Mouse (Mus musculus): ENCODE measurements around the gene Sorcs1.

Gene Sorcs1

DNA sequence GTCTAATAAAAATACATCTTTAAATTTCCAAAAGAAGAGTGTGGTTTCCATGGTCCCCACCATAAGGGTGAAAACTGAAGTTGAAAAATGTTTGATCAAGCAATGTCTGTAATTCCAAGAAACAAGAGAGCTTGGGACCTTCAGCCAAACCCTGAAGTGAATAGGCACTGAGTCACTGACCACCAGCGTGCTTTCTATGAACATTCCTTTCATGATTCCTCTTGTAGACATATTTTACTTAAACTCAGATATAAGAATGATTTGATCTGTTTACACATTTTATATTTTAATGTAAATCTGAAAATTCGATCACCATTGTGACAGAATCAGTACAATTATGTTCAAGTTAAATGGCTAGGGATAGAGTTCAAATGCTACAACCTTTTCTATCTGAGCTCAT, 112.1 kb downstream of the Sorcs1 start:
- no peak for DNase-seq (ENCODE audit: low read depth, low spot score)

DNA sequence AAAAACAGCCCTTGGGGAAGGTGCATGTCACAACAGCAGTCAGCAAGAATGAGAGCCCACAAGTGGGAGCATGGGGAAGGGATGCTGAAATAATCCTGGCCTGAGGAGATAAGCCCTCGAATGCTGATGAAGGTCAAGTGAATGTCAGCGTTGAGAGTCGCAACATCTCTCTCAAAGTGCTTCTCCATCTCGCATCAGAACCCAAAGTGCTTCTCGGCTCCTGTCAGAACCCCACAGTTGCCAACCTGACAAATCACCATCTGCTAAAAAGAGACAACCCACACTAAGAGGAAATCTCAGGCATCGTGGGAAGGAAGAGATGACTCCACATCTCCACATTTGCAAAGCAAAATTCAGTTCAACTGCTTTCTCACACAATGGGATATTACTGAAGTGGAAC, 119.7 kb downstream of the Sorcs1 start:
- no peak for DNase-seq (ENCODE audit: low read depth, low spot score)

DNA sequence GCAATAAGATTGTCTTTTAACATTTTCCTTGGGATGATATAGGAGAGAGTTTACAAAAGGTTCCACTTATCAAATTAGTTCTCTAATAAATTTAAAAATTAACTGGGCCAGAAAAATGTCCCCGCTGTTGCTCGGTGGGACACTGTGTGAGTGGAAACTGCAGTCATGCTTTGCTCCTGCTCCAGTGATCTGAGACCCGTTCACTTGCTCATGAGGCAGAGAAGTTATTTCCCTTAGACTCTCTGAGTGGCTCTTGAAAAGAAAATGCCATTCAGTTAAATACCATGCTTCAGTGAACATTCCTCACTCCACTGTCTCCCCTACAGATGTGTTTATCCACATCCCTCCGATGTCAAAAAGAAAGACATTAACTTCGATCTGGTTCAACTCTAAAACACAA, 144.4 kb downstream of the Sorcs1 start:
- DNase-seq (ENCODE audit: low read depth, low spot score) = no peak

- DNase-seq (ENCODE audit: low read depth, low spot score) = no peak
Observed at GRCm38 (mm10) chr19:50527835-50528234, 150.6 kb downstream of the Sorcs1 start.

GRCm38 (mm10) chr19:50526094-50526493, 152.4 kb downstream of the Sorcs1 start:
- DNase-seq (ENCODE audit: low read depth, low spot score) = no peak

DNA sequence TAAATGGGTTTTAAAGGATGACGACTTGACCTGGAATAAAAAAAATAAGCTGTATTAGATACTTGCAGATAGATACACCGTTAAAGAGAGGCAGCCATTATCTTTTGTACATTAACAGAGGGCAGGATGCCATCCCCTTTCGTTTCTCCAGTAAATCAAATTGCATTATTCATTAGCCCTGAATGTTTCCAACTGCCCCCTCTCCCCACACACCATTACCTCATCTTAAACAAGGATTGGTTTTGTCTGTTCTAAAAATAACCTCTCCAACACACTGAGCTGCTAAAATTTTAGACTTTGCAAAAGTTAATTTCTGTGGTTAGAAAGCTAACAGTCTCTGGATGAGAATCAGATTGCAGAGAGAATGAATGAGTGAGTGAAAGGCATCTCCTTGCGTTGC, 156.5 kb downstream of the Sorcs1 start:
- DNase-seq (ENCODE audit: low read depth, low spot score) = no peak

- no peak for DNase-seq (ENCODE audit: low read depth, low spot score)
Observed at GRCm38 (mm10) chr19:50515059-50515673, 163.3 kb downstream of the Sorcs1 start.

DNA sequence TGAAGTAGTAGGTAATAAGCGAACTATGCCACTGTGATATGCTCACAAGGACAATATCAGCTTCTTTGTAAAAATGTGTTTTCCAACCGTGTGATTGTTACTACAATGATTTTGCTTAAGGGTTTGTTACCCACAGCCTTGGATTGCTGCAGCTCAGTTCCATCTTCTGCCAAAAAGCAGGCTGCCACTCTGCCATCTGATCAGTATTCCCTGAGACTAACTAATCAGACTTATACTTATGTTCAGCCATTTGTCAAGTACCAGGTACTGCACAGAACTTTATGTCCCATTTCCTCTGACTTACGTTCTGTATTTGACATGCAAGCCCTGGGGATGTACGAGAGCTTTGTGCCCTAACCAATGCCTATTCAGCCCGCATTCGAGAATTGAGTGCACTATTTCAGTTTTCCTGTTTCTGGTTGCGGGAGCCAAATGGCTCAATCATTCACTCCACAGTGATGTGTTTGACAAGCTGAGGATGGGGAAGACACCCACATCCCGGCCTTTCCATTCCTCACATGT, 164.1 kb downstream of the Sorcs1 start:
- DNase-seq (ENCODE audit: low read depth, low spot score) = no peak

DNA sequence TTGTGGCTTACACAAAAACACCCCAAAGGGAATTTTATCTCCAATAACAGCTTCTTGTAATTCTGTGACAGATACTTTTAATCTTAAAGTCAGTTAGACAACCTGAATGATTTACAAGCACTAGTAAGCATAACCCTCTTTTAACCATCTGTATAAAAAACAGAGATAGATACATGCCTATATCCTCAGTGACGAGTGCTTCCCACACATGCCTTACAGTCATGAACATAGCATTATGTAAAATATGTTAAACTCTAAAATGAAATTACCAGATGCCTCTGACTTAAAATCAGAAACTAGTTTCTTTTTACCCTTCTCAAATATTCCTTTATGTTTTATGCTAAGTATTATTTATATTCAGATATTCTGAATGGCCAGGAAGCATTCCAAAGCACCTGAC, 175.6 kb downstream of the Sorcs1 start:
- no peak for DNase-seq (ENCODE audit: low read depth, low spot score)

GRCm38 (mm10) chr19:50491121-50491520, 187.3 kb downstream of the Sorcs1 start:
- DNase-seq (ENCODE audit: low read depth, low spot score) = no peak

DNA sequence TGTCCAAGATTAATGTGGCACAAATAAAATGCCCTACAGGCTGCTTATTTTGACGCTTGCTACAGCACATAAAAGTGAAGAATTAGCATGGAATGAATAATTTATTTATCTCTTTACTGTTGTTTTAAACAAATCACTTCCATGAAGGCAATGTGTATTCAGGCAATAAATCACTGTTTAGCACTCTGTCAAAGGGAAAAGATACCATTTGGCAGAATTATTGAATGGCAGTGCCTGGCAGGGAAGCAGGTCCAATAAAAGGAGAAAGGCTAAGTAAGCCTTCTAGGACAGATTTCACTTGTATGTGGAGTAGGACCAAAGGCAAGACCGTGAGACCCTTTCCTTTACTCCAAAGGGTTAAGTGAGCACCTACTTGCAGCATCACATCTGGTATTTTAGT, 187.7 kb downstream of the Sorcs1 start:
- DNase-seq (ENCODE audit: low read depth, low spot score) = no peak

DNA sequence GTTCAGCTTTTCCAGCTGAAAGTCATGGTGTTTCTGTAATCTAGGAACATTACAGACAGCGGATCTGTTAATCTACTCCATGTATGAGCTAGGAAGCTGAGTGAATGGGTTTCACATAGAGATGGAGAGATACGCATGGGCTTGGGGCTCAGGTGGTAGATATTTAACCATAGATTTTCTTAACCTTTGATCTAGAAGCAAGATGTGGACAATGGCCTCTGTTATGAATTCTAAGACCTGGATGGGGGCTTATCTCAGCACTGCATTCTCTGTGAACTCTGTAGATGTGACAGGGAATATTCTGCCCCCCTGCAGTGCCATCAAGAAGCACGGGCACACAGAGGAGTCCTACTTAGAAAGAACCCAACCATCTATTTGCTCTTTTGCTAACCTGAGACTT, 188.7 kb downstream of the Sorcs1 start:
- DNase-seq (ENCODE audit: low read depth, low spot score) = no peak

GRCm38 (mm10) chr19:50488421-50488820, 190.0 kb downstream of the Sorcs1 start:
- no peak for DNase-seq (ENCODE audit: low read depth, low spot score)

DNA sequence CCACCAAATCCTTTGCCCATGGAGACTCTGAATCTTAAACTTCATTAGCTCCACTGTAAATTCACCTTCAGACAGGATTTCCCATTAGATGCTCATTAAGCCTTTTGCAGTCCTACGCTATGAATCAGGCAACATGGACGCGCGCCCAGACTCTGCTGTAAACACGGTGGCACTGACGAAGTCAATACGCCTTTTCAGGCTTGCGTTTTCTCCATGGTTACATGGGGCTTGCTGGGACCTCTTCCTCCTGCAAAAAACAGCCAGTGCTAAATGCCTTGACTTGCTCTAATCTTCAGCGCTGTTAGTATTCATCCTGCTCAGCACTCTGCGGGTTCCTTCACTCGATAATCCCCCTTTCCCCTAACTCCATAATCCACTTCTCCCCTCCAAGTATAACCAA, 190.7 kb downstream of the Sorcs1 start:
- no peak for DNase-seq (ENCODE audit: low read depth, low spot score)

GRCm38 (mm10) chr19:50486345-50486744, 192.1 kb downstream of the Sorcs1 start:
- no peak for DNase-seq (ENCODE audit: low read depth, low spot score)

GRCm38 (mm10) chr19:50476774-50477173, 201.7 kb downstream of the Sorcs1 start:
- DNase-seq (ENCODE audit: low read depth, low spot score) = no peak

GRCm38 (mm10) chr19:50468592-50468991, 209.9 kb downstream of the Sorcs1 start:
- no peak for DNase-seq (ENCODE audit: low read depth, low spot score)

- no peak for DNase-seq (ENCODE audit: low read depth, low spot score)
Observed at GRCm38 (mm10) chr19:50464811-50465210, 213.6 kb downstream of the Sorcs1 start.

- DNase-seq (ENCODE audit: low read depth, low spot score) = no peak
Observed at GRCm38 (mm10) chr19:50458581-50458980, 219.9 kb downstream of the Sorcs1 start.

DNA sequence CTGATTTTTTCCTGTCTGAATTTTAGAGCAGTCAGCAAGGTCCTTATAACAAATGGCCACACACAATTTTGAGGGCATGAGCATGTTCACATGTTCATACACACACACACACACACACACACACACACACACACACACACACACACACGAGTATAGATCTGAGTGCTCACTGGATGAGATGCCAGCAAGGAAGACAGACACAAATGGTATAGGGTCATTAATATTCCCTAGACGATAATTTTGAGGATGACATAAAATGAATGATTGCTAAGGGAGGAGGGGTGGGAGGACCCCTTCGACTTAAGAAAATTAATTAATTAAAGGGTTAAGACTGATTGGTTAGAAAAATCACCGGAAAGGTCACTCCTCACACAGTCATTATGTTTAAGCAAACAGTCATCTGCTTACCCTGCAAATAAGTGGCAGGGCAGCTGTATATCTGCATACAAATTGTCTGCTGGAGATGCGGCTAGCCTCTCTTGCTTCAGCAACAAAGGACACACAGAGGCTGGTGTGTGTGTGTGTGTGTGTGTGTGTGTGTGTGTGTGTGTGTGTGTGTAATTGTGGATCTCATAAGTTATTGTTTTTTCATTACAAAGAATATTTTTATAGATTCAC, 221.1 kb downstream of the Sorcs1 start:
- DNase-seq (ENCODE audit: low read depth, low spot score) = no peak

GRCm38 (mm10) chr19:50441099-50441498, 237.3 kb downstream of the Sorcs1 start:
- DNase-seq (ENCODE audit: low read depth, low spot score) = no peak

DNA sequence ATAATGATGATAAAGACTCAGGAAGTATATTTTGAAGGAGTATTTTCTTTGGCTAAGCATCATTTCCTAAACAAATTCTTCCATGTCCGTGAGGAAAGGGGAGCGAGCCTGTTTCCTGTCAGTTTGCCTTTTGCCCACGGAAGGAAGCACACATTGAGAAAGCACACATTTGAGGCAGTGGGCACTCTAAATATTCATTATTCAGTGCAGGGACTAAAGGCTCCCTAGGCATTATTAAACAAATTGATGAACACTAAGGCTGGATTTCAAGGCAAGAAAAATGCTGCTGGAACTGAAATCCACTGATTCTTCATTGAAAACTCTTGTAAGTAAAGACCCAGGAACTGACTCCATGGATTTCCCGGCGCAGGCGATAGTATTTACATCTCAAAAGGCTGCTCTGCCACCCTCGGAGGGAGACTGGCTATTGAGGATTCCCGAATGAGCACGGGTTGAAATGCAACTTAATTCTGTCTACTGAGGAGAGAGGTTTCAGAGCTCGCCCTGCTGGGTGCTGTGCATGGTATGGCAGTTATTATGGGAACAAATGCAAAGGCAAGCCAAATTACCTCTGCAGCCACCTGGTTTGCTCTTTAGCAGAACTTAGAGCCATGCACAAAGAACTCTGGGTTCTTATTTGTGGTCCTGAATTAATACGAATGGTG, 238.1 kb downstream of the Sorcs1 start:
- DNase-seq (ENCODE audit: low read depth, low spot score) = peak; percentile 78

- peak; percentile 24 for DNase-seq (ENCODE audit: low read depth, low spot score)
Observed at GRCm38 (mm10) chr19:50439464-50439881, 239.0 kb downstream of the Sorcs1 start.

Data from ZHBTc4 (cell line).